Mouse (Mus musculus) inflammation-experienced regulatory T-cells, adult 6 months (primary cell): Measurements from ENCODE around the gene Srsf12. TPM values are rescaled to one million over a fixed set of nuclear protein-coding genes. Genes with fewer than 3 reads are reported as not detected.

Experiments used
- ATAC-seq: one replicate; pipeline ENCODE4 v1.8.0; 2017
- polyA plus RNA-seq, 3 experiments: library from polyadenylated mRNA; unstranded; fragments of 100-300 nt; shearing (Covaris generic); gene quantifications; one replicate each; pipeline ENCODE4 v1.2.1; 2017

Gene Srsf12
- 1 to 10 TPM; 1.4 to 4.2 (median 3.5) TPM for polyA plus RNA-seq

GRCm38 (mm10) chr4:33208881-33209841, at the start of gene Srsf12:
Gene Srsf12, plus strand, starts transcription at chr4:33208991.
- ATAC-seq, result peak; percentile 98

GRCm38 (mm10) chr4:33183477-33183876, 25.3 kb upstream of the Srsf12 start:
- no peak for ATAC-seq

GRCm38 (mm10) chr4:33188164-33188563, 20.6 kb upstream of the Srsf12 start:
- ATAC-seq, result no peak

- peak; percentile 69 for ATAC-seq
These were observed 19.7 kb upstream of the Srsf12 start for GRCm38 (mm10) chr4:33188781-33189734.

- ATAC-seq, result no peak
These were observed 19.1 kb upstream of the Srsf12 start, which contains the start of gene Pm20d2 for GRCm38 (mm10) chr4:33189735-33190036. Gene Pm20d2, minus strand, starts transcription at chr4:33189737.

- ATAC-seq, result no peak
These were observed 10.7 kb upstream of the Srsf12 start for GRCm38 (mm10) chr4:33198117-33198516.

GRCm38 (mm10) chr4:33204682-33205081, 4.1 kb upstream of the Srsf12 start:
- ATAC-seq, result peak; percentile 31

- no peak for ATAC-seq
These were observed 1.2 kb upstream of the Srsf12 start for GRCm38 (mm10) chr4:33207551-33207950.

- no peak for ATAC-seq
These were observed 13.1 kb downstream of the Srsf12 start for GRCm38 (mm10) chr4:33221847-33222246.

- no peak for ATAC-seq
These were observed 15.3 kb downstream of the Srsf12 start for GRCm38 (mm10) chr4:33224003-33224675.

- ATAC-seq, result peak; percentile 94
These were observed 18.4 kb downstream of the Srsf12 start for GRCm38 (mm10) chr4:33227164-33227563.

- ATAC-seq, result no peak
These were observed 20.8 kb downstream of the Srsf12 start for GRCm38 (mm10) chr4:33229639-33230038.

GRCm38 (mm10) chr4:33230881-33231280, 22.1 kb downstream of the Srsf12 start:
- no peak for ATAC-seq

- ATAC-seq, result peak; percentile 5
These were observed 33.7 kb downstream of the Srsf12 start for GRCm38 (mm10) chr4:33242536-33242935.

- ATAC-seq, result no peak
These were observed 34.4 kb downstream of the Srsf12 start for GRCm38 (mm10) chr4:33243016-33243758.

- peak; percentile 13 for ATAC-seq
These were observed 35.1 kb downstream of the Srsf12 start for GRCm38 (mm10) chr4:33243921-33244320.

- no peak for ATAC-seq
These were observed 37.1 kb downstream of the Srsf12 start for GRCm38 (mm10) chr4:33245853-33246395.

- peak; percentile 72 for ATAC-seq
These were observed 38.8 kb downstream of the Srsf12 start for GRCm38 (mm10) chr4:33247479-33248053.

GRCm38 (mm10) chr4:33248062-33248889, 39.5 kb downstream of the Srsf12 start:
- peak; percentile 60 for ATAC-seq

- no peak for ATAC-seq
These were observed 40.1 kb downstream of the Srsf12 start for GRCm38 (mm10) chr4:33248915-33249314.
